Mouse (Mus musculus): ENCODE results near the gene Gdpd5. TPM values are rescaled to one million over a fixed set of nuclear protein-coding genes. Genes with fewer than 3 reads are reported as not detected.
"Not testable (repeated sequence)": the region's sequence is repeated elsewhere in the genome, so short reads cannot be mapped to it uniquely, and the experiment has no call there.

Gene Gdpd5
- polyA plus RNA-seq, 1 experiment from 2014 or later: 53.2 TPM

DNA sequence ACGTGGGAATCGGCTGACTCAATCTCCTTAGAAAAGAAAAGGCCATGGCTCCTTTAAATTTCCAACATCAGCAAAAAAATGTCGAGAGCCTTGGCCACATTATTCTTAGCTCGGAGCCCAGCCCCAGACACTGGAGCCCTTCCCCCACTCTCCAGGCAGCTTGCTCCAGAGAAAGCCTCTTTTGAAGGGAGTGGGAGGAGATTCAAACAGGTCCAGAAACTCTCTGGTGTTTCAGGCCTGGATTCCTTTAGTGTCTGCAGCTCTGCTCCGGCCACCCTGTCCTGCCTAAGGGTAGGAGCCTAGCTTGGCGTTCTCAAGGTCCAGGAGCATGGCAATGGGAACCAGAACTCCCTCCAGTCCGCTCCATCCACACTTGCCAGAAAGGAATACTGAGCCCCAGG is 25.5 kb upstream of the Gdpd5 start:
- H3K27me3 ChIP-seq: no peaks in the 10 kb centered on the region
- 5% methylated on average over 7 of the region's 7 CpGs for WGBS
- H3K4me1 ChIP-seq (replicated peaks): peaks cover 70% of the 10 kb centered on the region
- no peak overlapping the region for H3K4me3 ChIP-seq
- H3K4me2 ChIP-seq: peak overlapping the region; percentile 36
- peak overlapping the region; percentile 55 for H3K9ac ChIP-seq
- H3K27ac ChIP-seq: peak overlapping the region; percentile 85
- no peaks in the 10 kb centered on the region for H3K36me3 ChIP-seq
- ATAC-seq (ENCODE audit: low FRiP score): no peak
- H3K9me3 ChIP-seq: no peaks in the 10 kb centered on the region

DNA sequence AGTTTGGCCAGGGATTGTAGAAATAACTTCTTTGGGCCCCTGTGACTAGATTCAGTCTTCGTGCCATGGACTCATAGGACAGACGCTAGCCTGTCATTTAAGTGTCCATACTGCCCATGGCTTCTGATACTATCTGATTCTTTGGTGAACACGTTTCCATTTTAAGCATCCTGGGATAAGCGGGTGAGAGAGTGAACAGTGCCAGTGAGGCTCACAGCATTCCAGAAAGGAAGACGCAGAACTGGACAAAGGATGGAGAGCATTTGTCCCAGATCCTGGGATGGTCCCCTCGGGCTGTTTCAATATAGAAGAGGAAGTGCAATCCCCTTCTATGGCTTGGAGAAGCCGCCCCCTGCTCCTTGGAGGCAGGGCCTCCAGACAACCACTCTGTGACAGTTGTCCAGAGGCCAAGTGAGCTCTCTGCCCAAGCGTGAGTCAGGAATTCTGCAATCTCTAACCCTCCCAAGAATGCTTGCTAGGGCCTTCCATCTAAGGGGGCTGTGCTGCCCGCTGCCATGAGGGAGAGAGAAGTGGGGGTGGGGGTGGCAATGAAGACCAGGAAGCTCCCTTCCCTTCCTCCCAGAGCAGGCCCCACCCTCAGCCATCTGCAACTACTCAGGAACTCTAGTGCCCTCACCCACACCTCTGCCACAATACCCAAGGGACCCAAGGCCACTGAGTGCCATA is 24.8 kb upstream of the Gdpd5 start:
- 33% methylated on average over 9 of the region's 9 CpGs for WGBS
- Histone ChIP-seq H3K36me3 (no peaks in the 10 kb centered on the region), H3K4me1 (replicated peaks) (peaks cover 70% of the 10 kb centered on the region), H3K4me3 (no peak overlapping the region), H3K4me2 (peak overlapping the region; percentile 36; the same call in 1 of the 2 replicates), H3K9ac (peak overlapping the region; percentile 55), H3K27me3 (no peaks in the 10 kb centered on the region), H3K27ac (peak overlapping the region; percentile 85), H3K9me3 (no peaks in the 10 kb centered on the region)
- ATAC-seq (ENCODE audit: low FRiP score): no peak

DNA sequence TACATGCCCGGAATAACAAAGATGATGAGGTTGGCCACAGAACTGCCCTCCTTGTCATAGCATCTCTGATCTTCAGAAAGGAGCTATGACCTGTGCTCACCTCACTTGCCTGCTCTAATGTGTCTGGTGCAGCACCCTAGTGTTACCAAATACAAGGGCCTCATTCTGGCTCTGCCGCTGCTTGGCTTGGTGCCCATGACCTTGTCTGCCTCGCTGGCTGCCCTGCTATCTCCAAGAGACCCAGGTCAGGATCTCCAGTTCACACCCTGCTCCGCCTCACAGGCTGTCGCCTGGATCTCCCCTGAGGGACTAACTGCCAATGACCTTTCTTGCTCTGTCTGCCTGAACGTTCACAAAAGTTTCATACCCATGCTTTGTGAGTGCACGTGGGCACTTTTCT is 24.0 kb upstream of the Gdpd5 start:
- WGBS: 57% methylated on average over 7 of the region's 7 CpGs
- Histone ChIP-seq H3K9ac (no peak overlapping the region), H3K4me2 (no peak overlapping the region), H3K9me3 (no peaks in the 10 kb centered on the region), H3K4me3 (no peak overlapping the region), H3K27me3 (no peaks in the 10 kb centered on the region), H3K27ac (peak overlapping the region; percentile 85), H3K36me3 (no peaks in the 10 kb centered on the region), H3K4me1 (replicated peaks) (peaks cover 66% of the 10 kb centered on the region)
- no peak for ATAC-seq (ENCODE audit: low FRiP score)

DNA sequence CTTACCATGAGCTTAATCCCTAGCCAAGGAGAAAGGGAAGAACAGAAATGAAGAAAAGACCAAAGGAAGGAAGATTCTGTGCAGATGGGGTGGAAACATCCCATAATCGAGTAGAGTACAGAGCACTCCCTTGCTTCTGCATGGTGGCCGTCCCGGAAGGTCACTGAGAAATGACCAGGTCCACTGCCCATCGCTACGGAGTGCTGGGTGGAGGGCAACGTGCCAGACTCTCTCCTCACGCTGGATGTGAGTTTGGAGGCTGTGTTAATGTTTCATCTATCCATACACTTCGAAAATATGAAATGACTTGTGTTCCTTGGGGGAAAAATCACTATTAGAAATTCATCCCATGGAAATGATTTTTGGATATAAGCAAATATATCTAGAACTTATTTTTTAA is 22.8 kb upstream of the Gdpd5 start:
- no peaks in the 10 kb centered on the region for H3K27me3 ChIP-seq
- no peaks in the 10 kb centered on the region for H3K9me3 ChIP-seq
- 88% methylated on average over 8 of the region's 8 CpGs for WGBS
- no peak overlapping the region for H3K27ac ChIP-seq
- H3K4me1 ChIP-seq (replicated peaks): peaks cover 54% of the 10 kb centered on the region
- H3K4me3 ChIP-seq: no peak overlapping the region
- ATAC-seq (ENCODE audit: low FRiP score): no peak
- H3K36me3 ChIP-seq: no peaks in the 10 kb centered on the region
- H3K9ac ChIP-seq: no peak overlapping the region
- H3K4me2 ChIP-seq: no peak overlapping the region

DNA sequence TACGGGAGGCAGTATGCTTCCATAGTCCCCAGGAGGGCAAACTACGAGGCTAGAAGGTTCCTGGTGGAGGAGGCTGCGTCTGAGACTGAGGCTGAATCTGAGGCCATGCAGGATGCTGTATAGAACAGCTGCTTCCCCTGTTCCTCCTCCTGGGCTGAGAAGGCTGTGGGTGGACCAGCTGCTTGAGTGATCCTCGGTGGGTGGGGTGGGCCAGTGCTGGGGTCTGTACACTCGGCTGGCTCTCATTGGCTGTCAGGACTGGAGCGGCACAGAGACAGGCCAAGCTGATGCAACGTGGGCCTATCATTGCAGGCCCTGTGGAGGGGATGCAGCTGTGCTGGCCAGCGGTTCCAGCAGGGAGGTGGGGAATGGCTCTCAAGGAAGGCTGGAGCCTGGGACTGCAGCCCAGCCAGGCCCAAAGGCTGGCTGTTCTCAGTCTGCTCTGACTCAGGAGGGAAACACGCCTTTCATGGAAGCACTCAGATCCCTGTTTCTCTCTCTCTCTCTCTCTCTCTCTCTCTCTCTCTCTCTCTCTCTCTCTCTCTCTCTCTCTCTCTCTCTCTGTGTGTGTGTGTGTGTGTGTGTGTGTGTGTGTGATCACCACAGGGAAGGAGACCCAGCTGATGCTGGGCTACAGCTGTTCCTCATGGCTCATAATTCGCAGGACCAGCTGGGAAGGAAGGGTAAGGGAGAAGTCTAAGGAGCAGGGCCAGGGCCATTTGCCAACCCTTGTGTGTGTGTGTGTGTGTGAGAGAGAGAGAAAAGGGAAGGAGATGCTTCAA is 21.0 kb upstream of the Gdpd5 start:
- WGBS: 4% methylated on average over 10 of the region's 10 CpGs
- H3K4me1 ChIP-seq (replicated peaks): peaks cover 61% of the 10 kb centered on the region
- H3K27ac ChIP-seq: peak overlapping the region; percentile 98
- H3K9me3 ChIP-seq: no peaks in the 10 kb centered on the region
- H3K4me2 ChIP-seq: peak overlapping the region; percentile 29; the same call in 1 of the 2 replicates
- peak overlapping the region; percentile 64 for H3K9ac ChIP-seq
- H3K27me3 ChIP-seq: no peaks in the 10 kb centered on the region
- ATAC-seq (ENCODE audit: low FRiP score): peak; percentile 98
- H3K4me3 ChIP-seq: no peak overlapping the region
- H3K36me3 ChIP-seq: no peaks in the 10 kb centered on the region

DNA sequence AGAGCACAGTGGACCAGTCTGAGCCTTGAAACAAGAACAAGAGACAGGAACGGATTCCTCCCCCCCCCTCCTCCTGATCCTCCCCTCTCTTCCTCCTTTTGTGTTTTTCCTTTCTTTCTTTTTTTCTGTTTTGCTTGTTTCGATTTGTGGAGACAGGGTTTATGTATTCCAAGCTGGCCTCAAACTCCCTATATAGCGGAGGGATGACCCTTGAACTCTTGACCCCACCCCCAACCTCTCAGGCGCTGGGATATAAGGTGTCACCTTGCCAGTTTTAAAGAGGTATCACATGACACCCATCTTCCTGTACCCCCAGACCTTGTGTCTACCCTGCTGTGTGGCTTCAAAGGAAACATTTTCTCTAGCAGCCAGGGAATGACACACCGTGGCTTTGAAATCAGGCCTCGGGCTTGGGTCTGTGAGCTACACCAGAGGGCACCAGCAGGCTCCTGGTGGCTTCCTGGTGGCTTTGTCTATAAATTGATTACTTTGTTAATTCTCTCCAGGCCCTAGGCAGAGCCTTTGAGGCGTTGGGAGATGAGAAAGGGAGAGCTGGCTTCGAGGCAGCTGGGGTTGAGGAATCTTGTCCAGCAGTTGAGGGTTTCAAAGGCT is 20.3 kb upstream of the Gdpd5 start:
- no peaks in the 10 kb centered on the region for H3K9me3 ChIP-seq
- no peak overlapping the region for H3K4me3 ChIP-seq
- peak overlapping the region; percentile 29; the same call in 1 of the 2 replicates for H3K4me2 ChIP-seq
- H3K27me3 ChIP-seq: no peaks in the 10 kb centered on the region
- H3K9ac ChIP-seq: peak overlapping the region; percentile 62
- 13% methylated on average over 8 of the region's 8 CpGs for WGBS
- peak overlapping the region; percentile 98 for H3K27ac ChIP-seq
- no peak for ATAC-seq (ENCODE audit: low FRiP score)
- H3K36me3 ChIP-seq: no peaks in the 10 kb centered on the region
- peaks cover 54% of the 10 kb centered on the region for H3K4me1 ChIP-seq (replicated peaks)

DNA sequence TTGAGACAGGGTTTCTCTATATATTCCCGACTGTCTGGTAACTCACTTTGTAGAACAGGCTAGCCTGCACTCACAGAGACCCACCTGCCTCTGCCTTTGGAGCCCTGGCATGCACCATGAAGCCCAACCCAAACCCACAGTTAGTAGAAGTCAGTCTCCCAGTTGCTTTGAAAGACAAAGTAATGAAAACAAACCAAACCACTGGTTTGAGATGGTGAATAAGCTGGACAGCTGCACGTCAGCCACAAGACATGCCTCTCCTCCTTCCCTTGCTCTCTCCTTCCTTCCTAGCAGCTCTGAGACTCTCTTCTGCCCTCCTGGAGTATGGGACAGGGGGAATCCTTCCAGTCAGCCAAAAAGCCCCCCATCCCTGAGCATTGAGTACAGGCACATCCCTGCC is 19.1 kb upstream of the Gdpd5 start:
- 88% methylated on average over 2 of the region's 2 CpGs for WGBS

DNA sequence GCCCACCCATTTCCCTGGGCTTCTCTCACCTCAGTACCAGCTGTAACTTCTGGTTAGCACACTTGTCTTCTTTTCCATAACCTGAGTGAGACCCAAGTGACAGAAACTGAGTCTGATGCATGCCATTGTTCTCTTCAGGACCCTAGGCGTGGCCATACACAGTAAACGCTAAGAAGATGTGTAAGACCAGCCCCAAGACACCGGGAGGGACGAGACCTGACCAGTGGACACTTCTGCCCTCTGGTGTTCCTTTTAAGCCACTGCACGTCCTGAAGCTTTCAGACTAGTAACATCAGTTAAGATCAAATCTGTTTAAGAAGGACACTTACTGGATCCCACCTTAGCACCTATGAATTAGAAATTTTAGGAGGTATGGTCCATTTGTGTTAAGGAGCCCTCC is 16.1 kb upstream of the Gdpd5 start:
- Histone ChIP-seq H3K27ac (peak overlapping the region; percentile 64; the same call in 1 of the 2 replicates), H3K4me3 (peak overlapping the region; percentile 7; the same call in 1 of the 2 replicates), H3K9ac (peak overlapping the region; percentile 61), H3K27me3 (0 out of 2 replicates have a peak, but pooled peaks cover 6% of the 10 kb centered on the region), H3K4me1 (replicated peaks) (peaks cover 31% of the 10 kb centered on the region), H3K9me3 (no peaks in the 10 kb centered on the region), H3K36me3 (no peaks in the 10 kb centered on the region), H3K4me2 (peak overlapping the region; percentile 38)
- no peak for ATAC-seq (ENCODE audit: low FRiP score)
- under 1% methylated on average over 5 of the region's 5 CpGs for WGBS

More for the DNA sequence above, 19.1 kb upstream of the Gdpd5 start:
- Histone ChIP-seq H3K36me3 (no peaks in the 10 kb centered on the region), H3K9me3 (no peaks in the 10 kb centered on the region), H3K4me3 (no peak overlapping the region), H3K4me1 (replicated peaks) (peaks cover 42% of the 10 kb centered on the region), H3K9ac (no peak overlapping the region), H3K27ac (no peak overlapping the region), H3K4me2 (no peak overlapping the region), H3K27me3 (no peaks in the 10 kb centered on the region)
- no peak for ATAC-seq (ENCODE audit: low FRiP score)

DNA sequence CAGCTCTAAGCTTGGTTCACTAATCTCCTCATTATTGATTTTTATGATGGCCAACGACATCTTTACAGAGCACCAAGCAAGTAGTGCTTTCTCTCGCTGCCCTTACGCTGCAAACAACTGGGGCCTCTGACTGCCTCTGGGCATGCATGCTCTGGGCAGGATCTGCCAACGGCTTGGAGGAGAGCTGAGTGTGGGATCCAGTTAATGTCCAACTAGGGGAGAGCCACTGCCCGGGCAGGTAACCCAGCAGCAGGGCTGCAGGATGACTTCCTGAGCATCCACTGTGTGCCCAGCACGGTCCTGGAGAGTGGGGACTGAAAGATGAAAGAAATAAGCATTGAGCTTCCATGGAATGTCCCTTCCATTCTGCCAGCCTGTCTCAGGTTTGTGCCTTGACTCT is 14.5 kb upstream of the Gdpd5 start:
- no peaks in the 10 kb centered on the region for H3K36me3 ChIP-seq
- H3K9ac ChIP-seq: no peak overlapping the region
- 76% methylated on average over 6 of the region's 6 CpGs for WGBS
- no peak for ATAC-seq (ENCODE audit: low FRiP score)
- H3K4me3 ChIP-seq: no peak overlapping the region
- no peak overlapping the region for H3K27ac ChIP-seq
- no peaks in the 10 kb centered on the region for H3K9me3 ChIP-seq
- peaks cover 15% of the 10 kb centered on the region for H3K4me1 ChIP-seq (replicated peaks)
- H3K4me2 ChIP-seq: no peak overlapping the region
- 0 out of 2 replicates have a peak, but pooled peaks cover 6% of the 10 kb centered on the region for H3K27me3 ChIP-seq

DNA sequence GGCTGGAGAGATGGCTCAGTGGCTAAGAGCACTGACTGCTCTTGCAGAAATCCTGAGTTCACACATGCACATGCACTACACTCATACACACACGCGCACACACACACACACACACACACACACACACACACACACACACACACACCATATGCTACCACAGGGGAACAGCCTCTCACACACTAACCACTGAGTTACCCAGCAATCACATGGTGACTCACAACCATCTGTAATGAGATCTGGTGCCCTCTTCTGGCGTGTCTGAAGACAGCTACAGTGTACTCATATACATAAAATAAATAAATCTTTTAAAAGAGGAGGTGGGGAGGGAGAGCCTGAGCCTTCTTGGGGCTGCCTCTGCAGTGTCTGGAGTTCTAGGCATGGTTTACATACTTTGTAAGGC is 6.9 kb upstream of the Gdpd5 start:
- WGBS: 54% methylated on average over 3 of the region's 3 CpGs

DNA sequence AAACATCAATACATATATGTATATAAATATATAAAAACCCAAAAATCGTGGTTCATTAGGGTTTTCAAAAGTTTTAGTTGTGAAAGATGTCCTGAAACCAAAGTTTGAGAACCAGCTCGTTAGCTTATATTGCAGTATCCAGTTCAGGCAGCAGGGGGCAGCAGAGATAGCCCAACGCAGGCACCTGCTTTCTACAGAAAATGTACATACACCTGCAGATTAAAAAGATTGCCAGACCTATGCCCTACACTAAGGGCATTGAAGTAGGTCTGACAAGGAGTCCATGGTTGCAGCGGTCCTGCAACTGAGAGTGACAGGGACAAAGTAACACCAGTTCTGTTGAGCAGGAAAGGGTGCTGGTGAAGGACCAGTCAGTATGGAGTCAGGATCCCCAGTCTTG is 5.8 kb upstream of the Gdpd5 start:
- Histone ChIP-seq H3K27ac (no peak overlapping the region), H3K36me3 (no peaks in the 10 kb centered on the region), H3K9me3 (no peaks in the 10 kb centered on the region), H3K4me2 (no peak overlapping the region), H3K4me3 (no peak overlapping the region), H3K27me3 (no peaks in the 10 kb centered on the region), H3K9ac (no peak overlapping the region), H3K4me1 (replicated peaks) (peaks cover 22% of the 10 kb centered on the region)
- WGBS: 7% methylated on average over 4 of the region's 4 CpGs
- no peak for ATAC-seq (ENCODE audit: low FRiP score)

More for the DNA sequence above, 6.9 kb upstream of the Gdpd5 start:
- H3K4me3 ChIP-seq; H3K9ac ChIP-seq; H3K27ac ChIP-seq; H3K27me3 ChIP-seq; H3K4me2 ChIP-seq; H3K36me3 ChIP-seq; ATAC-seq (ENCODE audit: low FRiP score); H3K9me3 ChIP-seq: not testable (repeated sequence)
- peaks cover 11% of the 10 kb centered on the region for H3K4me1 ChIP-seq (replicated peaks)

DNA sequence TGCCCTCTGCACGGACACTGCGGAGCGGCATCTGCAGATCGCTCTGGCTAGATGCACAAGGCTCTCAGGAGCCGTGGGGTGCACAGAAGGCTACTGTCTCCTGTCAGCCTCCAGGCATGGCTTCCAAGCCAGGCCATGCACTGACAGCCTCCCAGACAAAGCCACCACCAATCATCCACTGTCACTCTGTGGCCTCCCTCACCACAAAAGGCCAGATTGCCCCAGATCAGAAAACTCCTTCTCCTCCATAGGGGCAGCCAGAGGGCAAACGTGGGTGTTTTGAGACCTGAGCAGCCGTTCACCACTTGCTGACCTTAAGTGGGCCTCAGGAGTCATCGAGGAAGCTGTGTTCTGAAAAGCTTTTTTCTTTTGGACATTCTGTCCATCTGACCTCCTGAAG is 2.3 kb upstream of the Gdpd5 start:
- ATAC-seq (ENCODE audit: low FRiP score): no peak
- Histone ChIP-seq H3K4me3 (no peak overlapping the region), H3K4me1 (replicated peaks) (peaks cover 45% of the 10 kb centered on the region), H3K27me3 (no peaks in the 10 kb centered on the region), H3K4me2 (no peak overlapping the region), H3K9ac (peak overlapping the region; percentile 43; the same call in 1 of the 2 replicates), H3K27ac (no peak overlapping the region), H3K36me3 (no peaks in the 10 kb centered on the region), H3K9me3 (no peaks in the 10 kb centered on the region)
- WGBS: 34% methylated on average over 8 of the region's 8 CpGs

All from hindbrain, embryonic 13.5 days (tissue).